Mouse (Mus musculus): ENCODE data around the gene Ahnak. TPM values are rescaled to one million over a fixed set of nuclear protein-coding genes. Genes with fewer than 3 reads are reported as not detected.
A peak's percentile ranks its signal among the peaks of the same experiment; 100 is the strongest.

Gene Ahnak
- polyA plus RNA-seq, 1 experiment = 163 TPM

DNA sequence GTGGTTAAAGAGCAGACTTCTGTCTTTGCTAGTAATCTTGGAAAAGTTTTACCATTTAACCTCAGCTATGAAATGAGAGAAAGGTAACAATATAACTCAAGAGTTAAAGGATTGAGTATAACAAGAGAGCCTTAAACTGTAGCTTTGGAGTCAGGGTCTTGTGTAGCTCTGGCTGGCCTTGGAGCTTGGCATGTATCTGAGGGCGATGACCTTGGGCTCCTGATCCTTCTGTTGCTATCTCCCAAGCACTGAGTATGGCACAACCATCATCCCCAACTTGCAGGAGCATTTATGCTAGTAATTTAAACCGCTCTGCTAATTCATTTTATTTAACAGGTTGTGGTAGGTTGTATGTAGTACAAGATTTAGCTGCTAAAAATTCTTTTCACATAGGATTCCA, 13.6 kb upstream of the Ahnak start:
- H3K4me1 ChIP-seq (ENCODE audit: control insufficient read depth, insufficient read depth, low read length) = peaks cover 1% of the 10 kb centered on the region
- no peaks in the 10 kb centered on the region for H3K27me3 ChIP-seq (ENCODE audit: control insufficient read depth, insufficient read depth, low read length, poor library complexity, severe bottlenecking)
- peaks cover 91% of the 10 kb centered on the region for H3K36me3 ChIP-seq (ENCODE audit: control insufficient read depth, insufficient read depth, low read length, poor library complexity, severe bottlenecking)
- no peak overlapping the region for H3K9ac ChIP-seq (ENCODE audit: low read depth, poor library complexity, severe bottlenecking)
- no peak overlapping the region for H3K4me3 ChIP-seq (ENCODE audit: low read depth, low read length)
- no peak for TF ChIP-seq EP300 (IDR thresholded peaks at IDR 0.05; ENCODE audit: insufficient read depth, low read depth, low read length)
- H3K9me3 ChIP-seq (replicated peaks; ENCODE audit: control insufficient read depth, insufficient read depth, low read length, poor library complexity, severe bottlenecking) = no peaks in the 10 kb centered on the region
- peak overlapping the region; percentile 60; the same call in 1 of the 2 replicates for H3K27ac ChIP-seq (ENCODE audit: insufficient read depth, low read length)

DNA sequence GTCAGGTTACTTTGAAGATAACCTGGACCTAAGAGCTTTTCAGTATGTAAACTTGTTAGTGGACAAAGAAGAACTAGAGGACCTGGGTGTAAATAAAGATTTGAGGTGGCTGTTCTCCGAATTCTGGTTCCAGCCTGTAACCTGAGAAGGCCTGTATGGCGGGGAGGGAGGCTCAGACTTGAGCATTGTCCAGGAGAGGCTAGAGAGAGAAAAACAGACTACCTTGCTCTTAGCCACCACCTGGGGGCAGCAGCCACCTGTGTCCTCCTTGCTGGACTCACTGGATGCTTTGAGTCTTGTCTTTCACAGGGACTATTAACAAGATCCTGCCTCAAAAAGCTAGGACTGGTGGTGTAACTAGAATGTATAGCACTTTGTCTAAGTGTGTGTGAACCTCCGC, 12.5 kb upstream of the Ahnak start:
- H3K4me3 ChIP-seq (ENCODE audit: low read depth, low read length) = no peak overlapping the region
- H3K27ac ChIP-seq (ENCODE audit: insufficient read depth, low read length) = peak overlapping the region; percentile 70
- H3K27me3 ChIP-seq (ENCODE audit: control insufficient read depth, insufficient read depth, low read length, poor library complexity, severe bottlenecking) = no peaks in the 10 kb centered on the region
- no peaks in the 10 kb centered on the region for H3K9me3 ChIP-seq (replicated peaks; ENCODE audit: control insufficient read depth, insufficient read depth, low read length, poor library complexity, severe bottlenecking)
- peaks cover 1% of the 10 kb centered on the region for H3K4me1 ChIP-seq (ENCODE audit: control insufficient read depth, insufficient read depth, low read length)
- TF ChIP-seq EP300 (IDR thresholded peaks at IDR 0.05; ENCODE audit: insufficient read depth, low read depth, low read length) (0 out of 2 replicates have a peak, but pooled peaks have one; percentile 8), POLR2A (IDR thresholded peaks at IDR 0.05; ENCODE audit: insufficient read depth, low read length) (no peak), CTCF (IDR thresholded peaks at IDR 0.05; ENCODE audit: low read depth, low read length) (peak; percentile 86)
- no peak overlapping the region for H3K9ac ChIP-seq (ENCODE audit: low read depth, poor library complexity, severe bottlenecking)
- H3K36me3 ChIP-seq (ENCODE audit: control insufficient read depth, insufficient read depth, low read length, poor library complexity, severe bottlenecking) = peaks cover 81% of the 10 kb centered on the region

DNA sequence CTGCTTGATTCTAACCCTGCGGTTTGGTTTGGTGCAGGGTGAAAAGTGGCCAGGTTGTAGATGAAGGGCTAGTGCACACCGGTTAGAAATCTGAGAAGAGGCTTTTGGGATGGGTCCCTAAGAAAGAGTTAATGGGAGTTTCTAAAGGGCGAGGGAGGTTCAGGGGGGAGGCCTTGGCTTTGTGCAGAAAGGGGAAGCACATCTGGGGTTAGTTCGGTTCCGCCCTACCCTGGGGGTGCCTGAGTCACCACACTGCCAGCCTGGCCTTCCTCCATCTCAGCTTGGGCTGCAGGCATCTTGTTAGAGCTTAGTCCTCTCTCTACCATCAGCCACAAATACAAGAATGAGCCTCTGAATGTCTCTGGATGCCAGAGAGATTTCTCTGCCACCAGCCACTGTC, 8.3 kb upstream of the Ahnak start:
- TF ChIP-seq POLR2A (IDR thresholded peaks at IDR 0.05; ENCODE audit: insufficient read depth, low read length) = no peak
- TF ChIP-seq EP300 (IDR thresholded peaks at IDR 0.05; ENCODE audit: insufficient read depth, low read depth, low read length) = no peak
- TF ChIP-seq CTCF (IDR thresholded peaks at IDR 0.05; ENCODE audit: low read depth, low read length) = no peak
- peaks cover 40% of the 10 kb centered on the region for H3K36me3 ChIP-seq (ENCODE audit: control insufficient read depth, insufficient read depth, low read length, poor library complexity, severe bottlenecking)

DNA sequence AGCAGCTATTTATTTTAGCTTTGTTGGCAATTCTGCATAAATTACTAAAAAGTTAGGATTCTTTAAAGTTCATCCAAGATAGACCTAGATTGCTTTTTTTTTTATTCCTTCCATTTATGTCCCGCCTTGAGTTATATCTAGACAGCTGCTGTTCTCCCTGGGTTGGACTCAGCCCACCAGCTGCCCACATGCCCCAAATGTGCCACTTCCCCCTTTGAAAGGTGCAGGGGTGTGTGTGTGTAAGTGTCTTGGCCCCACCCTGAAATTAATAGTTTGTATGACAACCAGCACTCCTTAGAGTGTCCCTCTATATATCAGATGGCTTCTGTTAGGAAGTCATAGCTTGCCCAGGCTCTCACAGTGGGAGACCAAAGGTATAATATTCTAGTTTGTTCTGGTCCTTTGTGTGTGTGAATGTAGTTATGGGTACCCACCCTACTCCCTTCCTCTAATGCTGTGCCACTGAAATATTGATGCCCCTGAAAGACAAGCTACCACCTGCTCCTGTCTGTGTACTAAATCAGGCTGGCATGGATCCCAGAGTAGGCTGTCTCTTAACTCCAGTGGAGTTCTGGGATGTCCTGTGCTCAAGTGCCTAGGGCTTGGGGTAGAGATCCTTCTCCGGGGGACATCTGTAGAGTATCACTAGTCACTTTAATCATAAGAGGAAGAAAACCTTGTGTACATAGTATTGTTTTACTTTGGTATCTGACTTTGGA, 7.5 kb upstream of the Ahnak start:
- Histone ChIP-seq H3K27me3 (ENCODE audit: control insufficient read depth, insufficient read depth, low read length, poor library complexity, severe bottlenecking) (no peaks in the 10 kb centered on the region), H3K36me3 (ENCODE audit: control insufficient read depth, insufficient read depth, low read length, poor library complexity, severe bottlenecking) (peaks cover 34% of the 10 kb centered on the region), H3K9ac (ENCODE audit: low read depth, poor library complexity, severe bottlenecking) (no peak overlapping the region), H3K4me3 (ENCODE audit: low read depth, low read length) (no peak overlapping the region), H3K4me1 (ENCODE audit: control insufficient read depth, insufficient read depth, low read length) (peaks cover 3% of the 10 kb centered on the region), H3K9me3 (replicated peaks; ENCODE audit: control insufficient read depth, insufficient read depth, low read length, poor library complexity, severe bottlenecking) (no peaks in the 10 kb centered on the region), H3K27ac (ENCODE audit: insufficient read depth, low read length) (no peak overlapping the region)
- TF ChIP-seq POLR2A (IDR thresholded peaks at IDR 0.05; ENCODE audit: insufficient read depth, low read length) = no peak

More for the DNA sequence above, 8.3 kb upstream of the Ahnak start:
- no peak overlapping the region for H3K9ac ChIP-seq (ENCODE audit: low read depth, poor library complexity, severe bottlenecking)
- H3K4me1 ChIP-seq (ENCODE audit: control insufficient read depth, insufficient read depth, low read length) = peaks cover 3% of the 10 kb centered on the region
- H3K4me3 ChIP-seq (ENCODE audit: low read depth, low read length) = no peak overlapping the region
- H3K27ac ChIP-seq (ENCODE audit: insufficient read depth, low read length) = peak overlapping the region; percentile 55
- H3K27me3 ChIP-seq (ENCODE audit: control insufficient read depth, insufficient read depth, low read length, poor library complexity, severe bottlenecking) = no peaks in the 10 kb centered on the region
- no peaks in the 10 kb centered on the region for H3K9me3 ChIP-seq (replicated peaks; ENCODE audit: control insufficient read depth, insufficient read depth, low read length, poor library complexity, severe bottlenecking)

DNA sequence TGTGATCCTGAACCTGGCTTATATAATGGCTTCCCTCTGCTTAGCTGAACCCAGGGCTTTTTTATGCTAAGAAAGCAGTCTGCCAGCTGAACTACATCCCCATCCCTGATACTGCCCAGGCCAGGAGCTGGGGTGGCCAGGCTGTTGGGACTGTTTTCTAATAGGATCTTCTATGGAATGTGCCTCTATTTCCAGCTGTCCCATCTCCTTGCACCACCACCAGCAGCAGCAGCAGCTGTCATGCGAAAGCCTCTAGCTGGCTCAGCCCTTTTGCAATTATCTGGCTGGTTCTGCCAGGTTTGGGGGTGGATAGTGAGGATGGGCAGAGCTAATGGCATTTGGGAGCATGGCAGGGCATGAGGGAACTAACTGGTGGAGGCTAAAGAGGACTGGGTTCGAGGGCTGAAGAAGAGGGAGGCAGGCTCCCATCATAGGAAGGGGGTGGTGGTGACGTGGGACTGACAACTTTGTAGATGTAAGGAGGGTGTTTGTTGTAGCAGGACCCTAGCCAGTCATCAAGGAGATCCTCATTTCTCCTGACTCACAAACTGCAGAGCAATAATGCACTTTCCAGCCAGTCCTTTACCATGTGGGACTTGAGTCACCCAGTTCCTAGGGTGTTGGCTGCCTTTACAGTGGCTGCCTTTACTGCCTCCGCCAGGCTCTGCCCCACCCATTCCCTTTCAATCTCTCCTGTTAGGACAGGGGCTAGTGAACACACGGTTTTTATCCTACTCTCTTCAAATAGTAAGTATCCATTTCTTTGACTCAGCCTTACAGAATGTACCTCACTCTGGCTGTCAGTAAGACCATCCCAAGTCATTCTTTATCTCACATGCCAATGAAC, 6.6 kb upstream of the Ahnak start:
- Histone ChIP-seq H3K27me3 (ENCODE audit: control insufficient read depth, insufficient read depth, low read length, poor library complexity, severe bottlenecking) (no peaks in the 10 kb centered on the region), H3K9me3 (replicated peaks; ENCODE audit: control insufficient read depth, insufficient read depth, low read length, poor library complexity, severe bottlenecking) (no peaks in the 10 kb centered on the region), H3K27ac (ENCODE audit: insufficient read depth, low read length) (peak overlapping the region; percentile 47; the same call in 1 of the 2 replicates), H3K9ac (ENCODE audit: low read depth, poor library complexity, severe bottlenecking) (no peak overlapping the region), H3K4me3 (ENCODE audit: low read depth, low read length) (no peak overlapping the region), H3K36me3 (ENCODE audit: control insufficient read depth, insufficient read depth, low read length, poor library complexity, severe bottlenecking) (peaks cover 25% of the 10 kb centered on the region), H3K4me1 (ENCODE audit: control insufficient read depth, insufficient read depth, low read length) (peaks cover 3% of the 10 kb centered on the region)
- TF ChIP-seq CTCF (IDR thresholded peaks at IDR 0.05; ENCODE audit: low read depth, low read length) = no peak
- TF ChIP-seq EP300 (IDR thresholded peaks at IDR 0.05; ENCODE audit: insufficient read depth, low read depth, low read length) = no peak
- TF ChIP-seq POLR2A (IDR thresholded peaks at IDR 0.05; ENCODE audit: insufficient read depth, low read length) = no peak

DNA sequence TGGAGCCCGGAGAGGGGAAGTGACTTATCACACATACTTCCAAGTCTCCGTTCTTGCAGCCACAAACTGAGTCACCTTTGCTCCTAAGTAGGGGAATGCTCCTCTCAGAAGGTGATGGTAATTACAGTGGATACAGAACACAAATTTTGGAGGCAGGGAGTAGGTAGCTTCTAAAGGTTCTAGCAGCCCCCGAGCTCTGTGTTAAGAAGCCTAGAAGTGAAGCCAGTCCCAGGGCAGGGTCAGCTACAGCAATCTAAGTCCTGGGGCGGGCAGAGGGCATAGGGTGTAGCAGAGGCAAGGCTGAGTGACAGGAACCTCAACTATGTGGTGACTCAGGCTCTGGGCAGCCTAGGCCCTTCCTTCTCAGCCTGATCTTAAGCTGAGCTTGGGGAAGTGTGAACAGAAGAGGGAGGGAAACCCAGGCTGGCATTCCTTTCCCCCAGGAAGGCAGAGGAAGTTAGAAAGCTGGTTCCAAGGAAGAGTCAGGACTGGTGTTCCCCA, 5.9 kb upstream of the Ahnak start:
- Histone ChIP-seq H3K27me3 (ENCODE audit: control insufficient read depth, insufficient read depth, low read length, poor library complexity, severe bottlenecking) (no peaks in the 10 kb centered on the region), H3K4me1 (ENCODE audit: control insufficient read depth, insufficient read depth, low read length) (peaks cover 3% of the 10 kb centered on the region), H3K27ac (ENCODE audit: insufficient read depth, low read length) (no peak overlapping the region), H3K9ac (ENCODE audit: low read depth, poor library complexity, severe bottlenecking) (no peak overlapping the region), H3K36me3 (ENCODE audit: control insufficient read depth, insufficient read depth, low read length, poor library complexity, severe bottlenecking) (peaks cover 18% of the 10 kb centered on the region), H3K4me3 (ENCODE audit: low read depth, low read length) (no peak overlapping the region), H3K9me3 (replicated peaks; ENCODE audit: control insufficient read depth, insufficient read depth, low read length, poor library complexity, severe bottlenecking) (no peaks in the 10 kb centered on the region)
- TF ChIP-seq POLR2A (IDR thresholded peaks at IDR 0.05; ENCODE audit: insufficient read depth, low read length) = no peak
- TF ChIP-seq EP300 (IDR thresholded peaks at IDR 0.05; ENCODE audit: insufficient read depth, low read depth, low read length) = no peak
- no peak for TF ChIP-seq CTCF (IDR thresholded peaks at IDR 0.05; ENCODE audit: low read depth, low read length)

Measured in ES-Bruce4 (cell line).